Mouse (Mus musculus) liver, adult 2 months (tissue): ENCODE data around the gene Pappa. TPM values are rescaled to one million over a fixed set of nuclear protein-coding genes. Genes with fewer than 3 reads are reported as not detected.

Source experiments
- DNase-seq: peaks from one replicate; pipeline ENCODE4 v3.0.0-alpha.2; 2011; ENCODE audit warnings: low read depth, low spot score; ENCODE audit errors: extremely low read depth
- H3K27ac ChIP-seq: fragments of 200-500 bp; replicated peaks from 2 replicates; pipeline ENCODE4 v1.5.1; 2012; ENCODE audit warnings: low read depth, mild to moderate bottlenecking, control low read depth, inconsistent platforms, low read length; ENCODE audit not compliant: insufficient read depth
- H3K27me3 ChIP-seq: fragments of 200-500 bp; 2 replicates; pipeline ENCODE4 v1.6.1; 2012; ENCODE audit warnings: mild to moderate bottlenecking, moderate library complexity, low read length, inconsistent platforms; ENCODE audit not compliant: control insufficient read depth, insufficient read depth
- H3K36me3 ChIP-seq: fragments of 200-500 bp; 2 replicates; pipeline ENCODE4 v1.6.1; 2012; ENCODE audit warnings: low read length, inconsistent platforms; ENCODE audit not compliant: control insufficient read depth, insufficient read depth
- H3K4me1 ChIP-seq: fragments of 200-500 bp; 2 replicates; pipeline ENCODE4 v1.6.1; 2011; ENCODE audit warnings: low read length; ENCODE audit not compliant: control insufficient read depth, insufficient read depth
- H3K4me3 ChIP-seq: fragments of 200-500 bp; 2 replicates; pipeline ENCODE4 v1.5.1; 2011; ENCODE audit warnings: low read depth, mild to moderate bottlenecking, control low read depth, low read length, moderate library complexity; ENCODE audit not compliant: insufficient read depth
- H3K79me2 ChIP-seq: fragments of 200-500 bp; 2 replicates; pipeline ENCODE4 v1.6.1; 2012; ENCODE audit warnings: inconsistent platforms, mild to moderate bottlenecking, low read length, moderate library complexity; ENCODE audit not compliant: control insufficient read depth, insufficient read depth
- H3K9ac ChIP-seq: fragments of 200-500 bp; 2 replicates; pipeline ENCODE4 v1.6.1; 2012; ENCODE audit warnings: low read depth, mild to moderate bottlenecking, control low read depth, inconsistent platforms, low read length
- CTCF ChIP-seq: fragments of 200-500 bp; IDR thresholded peaks from 2 replicates; pipeline ENCODE4 v1.5.1; 2011; ENCODE audit warnings: low read depth, low read length, control low read depth
- POLR2A ChIP-seq: fragments of 200-500 bp; IDR thresholded peaks from 2 replicates; pipeline ENCODE4 v1.6.1; 2011; ENCODE audit warnings: low read length, control low read depth; ENCODE audit not compliant: insufficient read depth; ENCODE audit errors: extremely low read depth
- WGBS: fragments of 180-500 bp; shearing (Covaris S2); methylation state at CpG from one replicate; pipeline ENCODE4 v1.1.7; 2018; 5-methylcytosine and 5-hydroxymethylcytosine counted together
- polyA plus RNA-seq: library from polyadenylated mRNA; depleted of rRNA; stranded (reverse); fragments of >200 nt; gene quantifications from 2 replicates; pipeline ENCODE4 v1.2.3, GENCODE M21; 2012
- total RNA-seq: library from RNA; depleted of rRNA; stranded (reverse); fragments of >200 nt; gene quantifications from 2 replicates; pipeline ENCODE4 v1.2.3, GENCODE M21; 2014

Gene Pappa
- total and polyA plus RNA-seq, 2 experiments, result 0.02 to 0.09 TPM

- Histone ChIP-seq H3K27me3 (no peaks in the 10 kb centered on the region; the same call in 1 of the 2 replicates), H3K79me2 (no peaks in the 10 kb centered on the region), H3K27ac (no peak overlapping the region), H3K36me3 (no peaks in the 10 kb centered on the region), H3K4me3 (no peak overlapping the region), H3K9ac (no peak overlapping the region), H3K4me1 (no peaks in the 10 kb centered on the region)
- TF ChIP-seq CTCF (no peak), POLR2A (no peak)
- 79% methylated on average over 3 of the region's 3 CpGs for WGBS
- no peak for DNase-seq
Measured at GRCm38 (mm10) chr4:65396806-65397205, 272.8 kb downstream of the Pappa start.

DNA sequence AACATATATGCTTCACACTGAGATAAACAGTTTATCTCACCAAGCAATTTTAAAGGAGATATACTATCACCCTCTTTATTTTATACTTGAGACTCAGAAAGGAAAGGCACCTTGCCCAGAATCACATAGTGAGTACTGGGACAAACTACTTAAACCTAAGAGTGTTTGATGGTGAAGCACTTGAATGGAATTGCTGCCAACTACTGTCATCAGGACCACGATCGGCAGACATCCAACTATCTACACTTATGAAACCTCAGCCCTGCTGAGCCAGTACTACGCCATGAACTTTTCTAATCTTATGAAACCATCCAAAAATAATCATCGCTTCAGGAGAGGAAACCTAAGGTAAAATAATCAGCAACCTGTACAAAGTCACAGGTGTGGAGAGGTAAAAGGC lies 275.5 kb downstream of the Pappa start:
- 97% methylated on average over 4 of the region's 4 CpGs for WGBS
- Histone ChIP-seq H3K27me3 (no peaks in the 10 kb centered on the region; the same call in 1 of the 2 replicates), H3K9ac (no peak overlapping the region), H3K27ac (no peak overlapping the region), H3K36me3 (no peaks in the 10 kb centered on the region), H3K4me1 (no peaks in the 10 kb centered on the region), H3K4me3 (no peak overlapping the region), H3K79me2 (no peaks in the 10 kb centered on the region)
- TF ChIP-seq CTCF, result no peak
- no peak for TF ChIP-seq POLR2A
- no peak for DNase-seq

- no peak overlapping the region for H3K27ac ChIP-seq
- no peaks in the 10 kb centered on the region for H3K4me1 ChIP-seq
- H3K4me3 ChIP-seq, result no peak overlapping the region
- H3K9ac ChIP-seq, result no peak overlapping the region
- TF ChIP-seq CTCF (no peak), POLR2A (no peak)
- WGBS, result 87% methylated on average over 5 of the region's 5 CpGs
- no peak for DNase-seq
- H3K79me2 ChIP-seq, result no peaks in the 10 kb centered on the region
- H3K27me3 ChIP-seq, result no peaks in the 10 kb centered on the region; the same call in 1 of the 2 replicates
- H3K36me3 ChIP-seq, result no peaks in the 10 kb centered on the region
Measured at GRCm38 (mm10) chr4:65402286-65402685, 278.3 kb downstream of the Pappa start.

DNA sequence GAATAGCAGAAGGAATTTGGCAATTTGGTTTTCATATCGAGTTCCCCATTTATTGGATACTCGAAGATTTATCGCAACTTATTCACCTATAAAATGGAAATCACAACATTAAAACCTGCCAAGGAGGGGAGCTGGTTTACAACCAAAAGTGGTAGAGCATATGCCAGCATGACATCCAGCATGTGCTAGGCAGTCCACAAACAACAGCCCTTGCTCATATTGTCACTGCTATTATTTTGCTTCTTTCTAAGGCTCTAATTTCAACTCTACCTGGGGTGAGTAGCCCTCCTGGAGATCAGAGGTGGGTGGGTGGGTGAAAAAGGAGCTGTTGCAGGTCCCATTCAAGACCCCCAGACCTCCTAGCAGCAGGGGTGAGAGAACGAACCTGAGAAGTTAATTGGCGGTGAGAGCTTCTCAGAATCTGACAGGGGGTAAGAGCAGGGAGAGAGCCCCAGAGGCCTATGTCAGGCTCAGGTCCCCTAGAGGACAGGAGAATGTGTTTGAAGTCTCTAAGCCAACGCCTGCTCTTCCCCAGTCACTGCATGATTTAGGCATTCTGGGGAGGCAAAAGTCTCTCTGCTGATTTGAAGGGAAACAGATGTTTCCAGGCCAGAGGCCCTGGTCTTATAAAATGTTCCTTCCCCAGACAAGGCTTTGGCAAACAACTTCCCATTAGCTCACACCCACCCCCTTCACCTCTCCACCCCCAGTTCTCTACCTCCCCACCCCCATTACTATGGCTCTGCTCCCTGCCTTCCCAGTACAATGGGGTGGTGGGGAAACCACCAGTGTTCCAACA lies 279.1 kb downstream of the Pappa start:
- H3K9ac ChIP-seq, result no peak overlapping the region

More for the DNA sequence above, 279.1 kb downstream of the Pappa start:
- Histone ChIP-seq H3K79me2 (no peaks in the 10 kb centered on the region), H3K27ac (no peak overlapping the region), H3K36me3 (no peaks in the 10 kb centered on the region), H3K27me3 (no peaks in the 10 kb centered on the region; the same call in 1 of the 2 replicates), H3K4me3 (no peak overlapping the region), H3K4me1 (no peaks in the 10 kb centered on the region)
- no peak for TF ChIP-seq POLR2A
- TF ChIP-seq CTCF, result no peak
- WGBS, result 86% methylated on average over 6 of the region's 6 CpGs
- no peak for DNase-seq
